Mouse (Mus musculus): ENCODE results near the gene Prcd. TPM values are rescaled to one million over a fixed set of nuclear protein-coding genes. Genes with fewer than 3 reads are reported as not detected.

Gene Prcd
- polyA plus RNA-seq, 1 experiment from 2014 or later: 1.1 TPM

GRCm38 (mm10) chr11:116680321-116681091 is 27.2 kb downstream of the Prcd start:
- Histone ChIP-seq H3K4me3 (ENCODE audit: low read depth, low read length) (no peak overlapping the region), H3K4me2 (replicated peaks; ENCODE audit: low read depth) (no peak overlapping the region), H3K27ac (ENCODE audit: low read depth, low read length) (no peak overlapping the region), H3K36me3 (ENCODE audit: control insufficient read depth, insufficient read depth) (peaks cover 78% of the 10 kb centered on the region), H3K9ac (ENCODE audit: low read depth, low read length) (no peak overlapping the region), H3K4me1 (replicated peaks; ENCODE audit: control insufficient read depth, insufficient read depth, low read length) (no peaks in the 10 kb centered on the region), H3K27me3 (replicated peaks; ENCODE audit: control insufficient read depth, insufficient read depth, low read length) (no peaks in the 10 kb centered on the region), H3K9me3 (ENCODE audit: control insufficient read depth) (no peaks in the 10 kb centered on the region)
- WGBS: 78% methylated on average over 24 of the region's 24 CpGs
- ATAC-seq: no peak
- TF ChIP-seq CTCF (IDR thresholded peaks at IDR 0.05; ENCODE audit: low read depth): no peak

DNA sequence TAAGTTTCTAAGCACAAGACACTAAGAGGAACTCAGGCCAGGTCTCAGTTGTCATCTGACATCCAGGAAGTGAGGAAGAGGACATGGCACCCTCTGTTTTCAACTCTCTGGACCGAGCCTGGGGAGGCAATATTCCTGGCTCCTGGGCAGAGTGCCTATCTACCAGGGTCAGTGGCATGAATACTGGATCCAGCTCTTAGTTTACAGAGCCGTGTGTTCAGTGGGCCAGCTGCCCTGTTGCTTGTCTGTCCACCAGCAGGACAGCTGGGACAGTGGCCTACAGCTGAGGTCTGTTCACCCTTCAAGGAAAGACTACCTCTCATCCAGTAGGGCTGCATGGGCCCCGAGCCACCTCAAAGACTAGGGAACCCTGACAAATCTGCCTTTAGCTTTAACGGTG is 27.8 kb downstream of the Prcd start:
- Histone ChIP-seq H3K36me3 (ENCODE audit: control insufficient read depth, insufficient read depth) (peaks cover 76% of the 10 kb centered on the region), H3K9me3 (ENCODE audit: control insufficient read depth) (no peaks in the 10 kb centered on the region), H3K9ac (ENCODE audit: low read depth, low read length) (no peak overlapping the region), H3K4me2 (replicated peaks; ENCODE audit: low read depth) (no peak overlapping the region), H3K27ac (ENCODE audit: low read depth, low read length) (no peak overlapping the region), H3K27me3 (replicated peaks; ENCODE audit: control insufficient read depth, insufficient read depth, low read length) (no peaks in the 10 kb centered on the region), H3K4me1 (replicated peaks; ENCODE audit: control insufficient read depth, insufficient read depth, low read length) (no peaks in the 10 kb centered on the region), H3K4me3 (ENCODE audit: low read depth, low read length) (no peak overlapping the region)
- 69% methylated on average over 4 of the region's 4 CpGs for WGBS
- no peak for ATAC-seq
- TF ChIP-seq CTCF (IDR thresholded peaks at IDR 0.05; ENCODE audit: low read depth): no peak

DNA sequence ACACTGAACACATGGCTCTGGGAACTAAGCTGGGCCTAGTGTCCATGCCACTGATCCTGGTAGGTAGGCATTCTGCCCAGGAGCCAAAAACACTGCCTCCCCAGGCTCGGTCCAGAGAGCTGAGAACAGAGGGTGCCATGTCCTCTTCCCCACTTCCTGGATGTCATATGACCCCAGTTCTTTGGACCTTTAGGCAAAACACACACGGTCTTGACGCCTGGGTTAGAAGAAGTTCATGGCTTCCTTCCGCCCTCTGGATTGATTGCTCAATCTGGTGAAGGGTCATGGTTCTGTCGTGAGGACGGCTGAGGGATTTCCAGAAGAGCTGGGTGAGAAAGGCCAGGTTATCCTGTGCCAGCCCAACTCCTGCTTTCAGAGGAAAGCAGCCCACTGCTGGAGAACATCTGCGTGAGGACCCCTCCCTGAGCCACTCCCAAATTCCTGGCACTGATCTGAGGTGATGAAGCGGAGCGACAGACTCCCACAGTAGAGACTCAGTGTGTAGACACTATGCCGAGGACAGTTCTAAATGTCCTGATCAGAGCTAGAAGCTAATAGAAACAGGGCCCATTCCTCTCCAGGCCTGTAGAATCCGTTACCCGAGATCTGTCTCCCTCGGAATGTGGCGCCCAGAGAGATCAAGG is 29.3 kb downstream of the Prcd start:
- peak; percentile 27 for ATAC-seq
- no peak overlapping the region for H3K4me2 ChIP-seq (replicated peaks; ENCODE audit: low read depth)
- H3K9me3 ChIP-seq (ENCODE audit: control insufficient read depth): no peaks in the 10 kb centered on the region
- peak overlapping the region; percentile 81 for H3K27ac ChIP-seq (ENCODE audit: low read depth, low read length)
- no peak overlapping the region for H3K4me3 ChIP-seq (ENCODE audit: low read depth, low read length)
- peaks cover 62% of the 10 kb centered on the region for H3K36me3 ChIP-seq (ENCODE audit: control insufficient read depth, insufficient read depth)
- H3K4me1 ChIP-seq (replicated peaks; ENCODE audit: control insufficient read depth, insufficient read depth, low read length): no peaks in the 10 kb centered on the region
- WGBS: 45% methylated on average over 14 of the region's 14 CpGs
- no peak for TF ChIP-seq CTCF (IDR thresholded peaks at IDR 0.05; ENCODE audit: low read depth)
- no peak overlapping the region for H3K9ac ChIP-seq (ENCODE audit: low read depth, low read length)
- H3K27me3 ChIP-seq (replicated peaks; ENCODE audit: control insufficient read depth, insufficient read depth, low read length): no peaks in the 10 kb centered on the region

GRCm38 (mm10) chr11:116683777-116684176 is 30.4 kb downstream of the Prcd start:
- H3K4me2 ChIP-seq (replicated peaks; ENCODE audit: low read depth): no peak overlapping the region
- WGBS: 45% methylated on average over 4 of the region's 4 CpGs
- peaks cover 60% of the 10 kb centered on the region for H3K36me3 ChIP-seq (ENCODE audit: control insufficient read depth, insufficient read depth)
- H3K4me3 ChIP-seq (ENCODE audit: low read depth, low read length): no peak overlapping the region
- no peak overlapping the region for H3K27ac ChIP-seq (ENCODE audit: low read depth, low read length)
- no peaks in the 10 kb centered on the region for H3K27me3 ChIP-seq (replicated peaks; ENCODE audit: control insufficient read depth, insufficient read depth, low read length)
- 0 out of 2 replicates have a peak, but pooled peaks have one; percentile 0 for TF ChIP-seq CTCF (IDR thresholded peaks at IDR 0.05; ENCODE audit: low read depth)
- no peaks in the 10 kb centered on the region for H3K9me3 ChIP-seq (ENCODE audit: control insufficient read depth)
- H3K9ac ChIP-seq (ENCODE audit: low read depth, low read length): no peak overlapping the region
- H3K4me1 ChIP-seq (replicated peaks; ENCODE audit: control insufficient read depth, insufficient read depth, low read length): no peaks in the 10 kb centered on the region
- peak; percentile 66 for ATAC-seq

- Histone ChIP-seq H3K9me3 (ENCODE audit: control insufficient read depth) (no peaks in the 10 kb centered on the region), H3K36me3 (ENCODE audit: control insufficient read depth, insufficient read depth) (peaks cover 44% of the 10 kb centered on the region; the same call in 1 of the 2 replicates), H3K9ac (ENCODE audit: low read depth, low read length) (no peak overlapping the region), H3K4me1 (replicated peaks; ENCODE audit: control insufficient read depth, insufficient read depth, low read length) (no peaks in the 10 kb centered on the region), H3K4me3 (ENCODE audit: low read depth, low read length) (no peak overlapping the region), H3K27me3 (replicated peaks; ENCODE audit: control insufficient read depth, insufficient read depth, low read length) (no peaks in the 10 kb centered on the region), H3K4me2 (replicated peaks; ENCODE audit: low read depth) (no peak overlapping the region), H3K27ac (ENCODE audit: low read depth, low read length) (no peak overlapping the region)
- TF ChIP-seq CTCF (IDR thresholded peaks at IDR 0.05; ENCODE audit: low read depth): no peak
- WGBS: 71% methylated on average over 9 of the region's 9 CpGs
- no peak for ATAC-seq
These were observed 32.4 kb downstream of the Prcd start for GRCm38 (mm10) chr11:116685729-116686128.

GRCm38 (mm10) chr11:116687897-116688296 is 34.6 kb downstream of the Prcd start:
- H3K27me3 ChIP-seq (replicated peaks; ENCODE audit: control insufficient read depth, insufficient read depth, low read length): no peaks in the 10 kb centered on the region
- no peak overlapping the region for H3K27ac ChIP-seq (ENCODE audit: low read depth, low read length)
- no peak overlapping the region for H3K4me2 ChIP-seq (replicated peaks; ENCODE audit: low read depth)
- 72% methylated on average over 8 of the region's 8 CpGs for WGBS
- ATAC-seq: no peak
- H3K36me3 ChIP-seq (ENCODE audit: control insufficient read depth, insufficient read depth): peaks cover 25% of the 10 kb centered on the region; the same call in 1 of the 2 replicates
- H3K4me3 ChIP-seq (ENCODE audit: low read depth, low read length): no peak overlapping the region
- peaks cover 4% of the 10 kb centered on the region; the same call in 1 of the 2 replicates for H3K4me1 ChIP-seq (replicated peaks; ENCODE audit: control insufficient read depth, insufficient read depth, low read length)
- no peaks in the 10 kb centered on the region for H3K9me3 ChIP-seq (ENCODE audit: control insufficient read depth)
- no peak overlapping the region for H3K9ac ChIP-seq (ENCODE audit: low read depth, low read length)
- no peak for TF ChIP-seq CTCF (IDR thresholded peaks at IDR 0.05; ENCODE audit: low read depth)
